Mouse (Mus musculus) 416B (cell line): Measurements from ENCODE around the gene Eif4ebp2.

Experiments
- DNase-seq: peaks from one replicate; pipeline ENCODE4 v3.0.0; 2011; ENCODE audit warnings: low read depth

The Eif4ebp2 gene

DNA sequence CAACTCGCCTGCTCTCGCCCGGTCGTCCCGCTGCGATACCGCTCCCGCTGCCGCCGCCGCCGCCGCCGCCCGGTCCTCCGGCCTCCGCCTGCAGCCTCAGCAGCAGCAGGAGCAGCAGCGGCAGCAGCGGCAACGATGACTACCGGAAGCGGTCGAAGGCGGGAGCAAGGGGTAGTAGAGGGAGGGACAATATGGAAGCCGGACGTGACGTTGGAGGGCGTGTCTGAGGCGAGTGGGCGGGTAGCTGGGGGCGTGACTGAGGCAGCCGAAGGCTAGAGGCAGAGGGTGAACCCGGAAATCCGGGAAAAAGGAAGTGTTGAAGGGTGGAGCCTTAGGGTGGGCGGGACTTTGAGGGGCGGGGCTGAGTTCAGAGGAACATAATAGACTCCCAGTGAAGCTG is at the start of gene Eif4ebp2:
Gene Eif4ebp2, minus strand, starts transcription at position 17 of the 400 bp plus-strand sequence.
- peak; percentile 99 for DNase-seq

GRCm38 (mm10) chr10:61500756-61501155 is 48.3 kb upstream of the Eif4ebp2 start:
- DNase-seq: no peak

DNA sequence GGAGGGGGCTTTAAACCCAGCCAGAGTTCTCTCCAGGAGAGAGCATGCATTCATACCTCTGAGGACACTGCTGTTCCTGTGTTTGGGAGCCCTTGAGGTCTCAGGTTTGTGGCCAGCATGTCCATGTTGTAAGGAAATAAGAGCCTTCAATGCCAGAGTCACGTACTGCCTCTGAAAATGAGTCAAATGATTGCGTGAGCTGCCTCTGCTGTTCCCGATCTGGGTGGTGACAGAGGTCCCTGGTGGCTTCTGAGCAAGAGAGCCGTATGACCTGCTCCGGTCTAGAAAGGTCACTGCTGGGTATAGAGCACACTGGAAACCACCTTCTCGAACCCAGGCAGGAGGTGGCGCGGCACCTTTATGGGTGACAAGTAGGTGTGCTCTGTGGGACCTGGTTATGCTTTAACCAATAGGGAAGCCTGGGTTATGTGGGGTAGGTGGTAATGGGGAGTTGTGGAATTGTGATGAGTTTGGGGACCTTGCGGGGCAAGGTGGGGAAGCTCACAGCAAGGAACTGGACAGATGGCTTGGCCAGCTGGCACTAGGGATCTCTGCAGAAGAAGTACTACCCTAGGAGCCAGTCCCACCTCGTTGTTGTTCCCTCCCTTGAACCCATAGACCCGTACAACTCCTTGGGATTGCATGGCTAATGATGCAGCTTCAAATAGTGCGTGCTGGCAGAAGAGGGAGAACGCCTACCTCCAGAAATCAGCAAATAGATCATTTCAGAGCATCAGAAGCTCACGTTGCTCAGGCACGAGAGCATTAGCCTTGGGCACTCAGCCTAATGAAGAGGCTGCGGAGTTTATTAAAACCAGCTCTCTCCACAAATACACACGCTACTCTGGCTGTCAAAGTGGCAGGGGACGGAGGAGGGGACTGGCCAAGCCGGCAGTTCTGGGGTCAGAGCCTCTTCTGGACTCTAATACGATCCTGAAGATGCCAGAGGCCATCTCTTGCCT is 47.3 kb upstream of the Eif4ebp2 start:
- no peak for DNase-seq

- no peak for DNase-seq
These were observed 43.8 kb upstream of the Eif4ebp2 start for GRCm38 (mm10) chr10:61496231-61496630.

GRCm38 (mm10) chr10:61495461-61495860 is 43.0 kb upstream of the Eif4ebp2 start:
- DNase-seq: no peak

- peak; percentile 94 for DNase-seq
These were observed 39.6 kb upstream of the Eif4ebp2 start for GRCm38 (mm10) chr10:61492040-61492439.

DNA sequence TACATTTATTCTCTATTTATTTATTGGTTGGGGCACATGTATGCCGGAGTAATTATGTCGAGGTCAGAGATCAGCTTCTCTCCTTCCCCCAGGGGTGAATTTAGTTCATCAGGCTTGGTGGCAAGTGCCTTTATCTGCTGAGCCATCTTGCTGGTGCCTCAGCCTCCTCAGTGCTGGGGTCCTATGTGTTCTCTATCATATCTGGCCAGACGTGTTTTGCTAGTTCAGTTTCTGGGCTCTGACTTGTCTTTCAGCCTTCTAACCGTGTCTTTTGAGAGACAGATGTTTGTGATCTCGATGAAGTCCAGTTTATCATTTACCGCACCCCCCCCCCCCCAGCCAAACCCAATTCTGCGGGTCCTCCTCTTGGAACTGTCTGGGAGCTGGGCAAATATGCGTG is 39.1 kb upstream of the Eif4ebp2 start:
- no peak for DNase-seq

GRCm38 (mm10) chr10:61488522-61489110 is 36.2 kb upstream of the Eif4ebp2 start:
- no peak for DNase-seq

- DNase-seq: no peak
These were observed 34.3 kb upstream of the Eif4ebp2 start for GRCm38 (mm10) chr10:61486551-61487339.

DNA sequence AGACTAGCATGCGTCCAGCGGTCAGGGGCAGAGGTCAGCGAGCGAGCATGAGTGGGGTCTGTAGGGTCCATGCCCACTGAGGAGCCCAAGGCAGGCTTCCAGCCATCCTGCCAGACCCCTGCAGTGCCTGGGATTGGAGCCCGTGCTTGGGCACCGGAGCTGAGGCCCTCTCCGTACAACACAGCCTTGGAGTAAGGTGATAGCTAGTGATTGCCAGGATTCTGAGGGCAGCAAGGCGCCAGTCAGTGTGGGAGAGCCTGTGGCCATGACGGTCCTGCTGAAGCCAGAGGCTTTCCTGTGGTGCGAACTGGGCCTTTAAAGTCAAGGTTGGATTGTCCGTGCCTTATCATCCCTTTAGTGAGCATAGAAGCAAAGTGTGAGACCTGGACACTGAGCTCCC is 32.3 kb upstream of the Eif4ebp2 start:
- DNase-seq: no peak

DNA sequence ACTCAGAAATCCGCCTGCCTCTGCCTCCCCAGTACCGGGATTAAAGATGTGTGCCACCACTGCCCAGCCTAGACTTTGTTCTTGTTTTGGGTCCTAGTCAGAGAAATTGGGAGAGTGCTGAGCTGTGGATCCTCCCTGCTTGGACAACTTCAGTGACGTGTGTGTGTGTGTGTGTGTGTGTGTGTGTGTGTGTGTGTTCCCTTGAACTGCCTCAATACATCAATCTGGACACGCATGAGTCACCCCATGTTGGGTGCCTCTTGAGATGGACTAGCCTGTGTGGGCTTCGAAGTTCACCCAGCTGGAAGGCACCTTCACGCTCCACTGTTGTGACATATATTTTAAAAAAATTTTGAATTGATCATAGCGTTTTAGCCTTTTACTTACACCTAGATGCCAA is 30.3 kb upstream of the Eif4ebp2 start:
- no peak for DNase-seq

DNA sequence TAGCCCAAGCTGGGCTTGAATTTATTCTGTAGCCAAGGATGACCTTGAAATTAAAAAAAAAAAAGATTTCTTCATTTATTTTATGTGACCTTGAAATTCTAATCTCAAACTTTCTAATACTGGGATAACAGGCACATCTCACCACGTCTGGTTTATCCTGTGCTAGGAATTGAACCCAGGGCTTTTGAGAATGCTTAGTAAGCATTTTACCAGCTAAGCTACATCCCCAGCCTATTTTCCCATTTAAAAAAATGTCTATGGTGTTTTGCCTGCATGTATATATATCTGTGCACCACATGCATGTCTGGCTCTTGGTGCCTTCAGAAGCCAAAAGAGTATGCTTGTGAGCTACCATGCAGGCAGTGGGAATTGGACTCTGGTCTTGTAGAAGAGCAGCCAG is 28.0 kb upstream of the Eif4ebp2 start:
- no peak for DNase-seq

- no peak for DNase-seq
These were observed 27.5 kb upstream of the Eif4ebp2 start for GRCm38 (mm10) chr10:61479927-61480326.

DNA sequence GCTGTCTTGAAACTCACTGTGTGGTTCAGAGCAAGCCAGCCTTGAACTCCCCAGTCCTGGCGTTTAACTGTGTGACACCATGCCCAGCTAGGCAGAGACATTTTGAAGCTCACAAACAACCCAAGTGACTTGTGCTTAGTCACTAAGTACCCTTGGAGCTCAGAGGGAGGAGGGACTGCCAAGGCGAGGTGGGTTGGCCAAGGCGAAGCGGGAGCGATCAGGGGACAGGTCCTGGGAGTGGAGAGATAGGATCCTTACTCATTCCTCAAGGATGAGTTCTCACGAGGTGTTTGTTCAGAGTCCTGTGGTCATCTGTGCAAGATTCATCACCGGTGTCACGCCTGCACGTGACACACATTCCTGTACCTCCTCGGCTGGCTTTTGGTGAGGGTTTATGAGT is 27.0 kb upstream of the Eif4ebp2 start:
- no peak for DNase-seq

DNA sequence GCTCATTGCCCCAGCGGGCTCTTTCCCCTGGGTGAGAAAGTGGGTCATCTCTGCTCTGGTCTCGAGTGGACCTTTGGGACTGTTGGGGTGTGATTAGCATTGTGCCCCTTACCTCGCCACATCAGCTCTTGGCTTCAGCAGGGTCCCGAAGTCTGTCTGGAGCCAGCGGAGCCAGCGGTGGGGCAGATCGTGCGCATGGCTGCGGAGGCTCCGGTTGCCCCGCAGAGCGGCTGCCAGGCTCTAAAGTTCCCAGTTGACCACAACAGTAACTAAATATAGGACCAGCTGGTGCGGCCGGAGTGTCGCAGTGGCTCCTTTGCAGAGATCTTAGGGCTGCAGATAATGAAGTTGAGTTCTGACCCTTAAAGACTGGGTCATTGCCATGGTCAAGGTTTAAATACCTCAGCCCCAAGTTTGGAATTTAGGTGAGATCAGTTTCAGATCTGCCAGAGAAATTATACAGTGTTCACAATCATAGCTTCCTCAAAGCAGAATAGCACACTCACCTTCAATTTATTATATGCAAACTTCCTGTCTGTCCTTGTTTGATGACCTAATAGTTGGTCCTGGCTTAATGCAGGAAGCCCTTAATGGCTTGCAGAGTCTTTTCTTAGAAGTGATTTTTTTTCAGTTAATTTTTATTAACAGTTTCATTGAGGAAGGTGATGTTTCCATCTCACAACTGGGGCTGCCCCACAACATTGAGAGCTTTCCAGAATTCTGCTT is 24.1 kb upstream of the Eif4ebp2 start:
- peak; percentile 54 for DNase-seq

GRCm38 (mm10) chr10:61475594-61476439 is 23.4 kb upstream of the Eif4ebp2 start, which contains the start of gene Lrrc20:
Lrrc20 (plus strand) TSS chr10:61475801.
- DNase-seq: peak; percentile 94

- peak; percentile 86 for DNase-seq
These were observed 21.9 kb upstream of the Eif4ebp2 start for GRCm38 (mm10) chr10:61474344-61474743.

DNA sequence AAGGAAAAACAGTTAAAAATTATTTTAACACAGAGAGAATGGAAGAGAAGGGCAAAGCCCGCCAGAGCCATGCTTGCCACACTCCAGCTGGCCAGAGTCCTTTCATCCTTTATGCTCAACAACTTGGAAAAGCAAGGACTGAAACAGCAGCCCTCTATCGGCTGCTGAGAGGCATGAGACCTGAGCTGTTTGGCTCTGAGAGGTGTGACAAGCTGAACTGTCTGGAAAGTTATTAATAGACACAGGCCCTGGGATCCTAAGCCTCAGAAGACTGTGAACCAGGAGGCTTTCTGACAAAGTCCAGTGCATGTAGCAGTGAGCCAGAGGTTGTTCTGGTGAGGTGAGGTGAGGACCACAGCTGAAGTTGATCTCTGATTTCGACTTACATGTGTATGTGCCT is 21.2 kb upstream of the Eif4ebp2 start:
- DNase-seq: no peak

DNA sequence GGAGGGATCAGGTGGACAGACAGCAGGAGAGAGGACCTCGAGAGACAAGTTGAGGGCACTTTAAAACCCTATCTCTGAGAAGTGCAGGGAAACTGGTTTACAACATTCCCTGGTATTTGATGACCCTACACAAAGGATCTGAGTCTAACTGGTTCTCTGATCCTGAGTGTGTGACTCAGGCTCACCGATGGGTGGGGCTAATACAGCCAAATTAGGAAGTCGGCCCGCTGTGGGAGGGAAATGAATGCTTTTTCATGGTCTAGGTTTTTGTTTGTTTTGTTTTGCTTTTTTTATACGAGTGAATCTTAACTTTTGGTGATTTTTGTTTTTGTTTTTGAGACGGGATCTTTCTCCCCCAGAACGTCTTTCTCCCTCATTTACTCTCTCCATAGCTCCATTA is 16.4 kb upstream of the Eif4ebp2 start:
- DNase-seq: peak; percentile 82

DNA sequence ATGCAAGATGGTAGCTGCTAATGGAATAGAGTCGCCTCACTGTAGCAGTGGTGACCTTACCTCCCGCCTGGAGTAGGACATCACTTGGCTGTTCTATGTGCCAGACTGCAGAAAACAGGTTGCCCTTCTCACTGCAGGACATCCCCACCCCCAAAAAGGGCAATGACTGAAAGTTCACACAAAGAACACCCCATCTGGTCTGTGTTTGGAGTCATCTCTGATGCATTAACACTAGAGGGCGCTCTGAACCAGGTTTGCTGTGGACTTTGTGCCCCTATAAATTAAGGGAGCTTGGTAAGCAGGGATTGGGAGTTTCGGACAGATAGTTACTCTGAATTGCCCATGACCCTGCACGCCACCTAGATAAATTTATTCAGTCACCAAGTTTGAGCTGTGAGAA is 14.4 kb upstream of the Eif4ebp2 start:
- DNase-seq: peak; percentile 82

GRCm38 (mm10) chr10:61466242-61466641 is 13.8 kb upstream of the Eif4ebp2 start:
- peak; percentile 84 for DNase-seq
